Mouse (Mus musculus): Measurements from ENCODE around the gene Gfer.

- no peak for TF ChIP-seq EP300 (optimal IDR thresholded peaks at IDR 0.05)
- TF ChIP-seq CTCF (IDR thresholded peaks at IDR 0.05; ENCODE audit: low read depth) = no peak
Measured at GRCm38 (mm10) chr17:24697985-24698384, 2.0 kb upstream of the Gfer start.

All from stomach, postnatal 0 days (tissue).